Mouse (Mus musculus): ENCODE measurements around the gene Macrod2.

The Macrod2 gene

GRCm38 (mm10) chr2:141861679-141862268, 1466.7 kb downstream of the Macrod2 start:
- DNase-seq (ENCODE audit: low spot score) = no peak

- no peak for DNase-seq (ENCODE audit: low spot score)
These were observed 1467.6 kb downstream of the Macrod2 start for GRCm38 (mm10) chr2:141862531-141863265.

GRCm38 (mm10) chr2:141863628-141864165, 1468.6 kb downstream of the Macrod2 start:
- DNase-seq (ENCODE audit: low spot score) = no peak

- no peak for DNase-seq (ENCODE audit: low spot score)
These were observed 1475.8 kb downstream of the Macrod2 start for GRCm38 (mm10) chr2:141870930-141871329.

- DNase-seq (ENCODE audit: low spot score) = peak; percentile 3
These were observed 1481.2 kb downstream of the Macrod2 start for GRCm38 (mm10) chr2:141876155-141876851.

- no peak for DNase-seq (ENCODE audit: low spot score)
These were observed 1481.8 kb downstream of the Macrod2 start for GRCm38 (mm10) chr2:141876958-141877357.

GRCm38 (mm10) chr2:141878473-141878872, 1483.4 kb downstream of the Macrod2 start:
- DNase-seq (ENCODE audit: low spot score) = no peak

- no peak for DNase-seq (ENCODE audit: low spot score)
These were observed 1484.6 kb downstream of the Macrod2 start for GRCm38 (mm10) chr2:141879711-141880110.

- DNase-seq (ENCODE audit: low spot score) = no peak
These were observed 1491.8 kb downstream of the Macrod2 start for GRCm38 (mm10) chr2:141886694-141887474.

GRCm38 (mm10) chr2:141889497-141889896, 1494.4 kb downstream of the Macrod2 start:
- no peak for DNase-seq (ENCODE audit: low spot score)

GRCm38 (mm10) chr2:141897951-141898350, 1502.8 kb downstream of the Macrod2 start:
- no peak for DNase-seq (ENCODE audit: low spot score)

GRCm38 (mm10) chr2:141911831-141912447, 1516.8 kb downstream of the Macrod2 start:
- no peak for DNase-seq (ENCODE audit: low spot score)

- DNase-seq (ENCODE audit: low spot score) = no peak
These were observed 1518.4 kb downstream of the Macrod2 start for GRCm38 (mm10) chr2:141913486-141913885.

GRCm38 (mm10) chr2:141913894-141914293, 1518.8 kb downstream of the Macrod2 start:
- DNase-seq (ENCODE audit: low spot score) = no peak

GRCm38 (mm10) chr2:141920377-141920992, 1525.4 kb downstream of the Macrod2 start:
- no peak for DNase-seq (ENCODE audit: low spot score)

GRCm38 (mm10) chr2:141935130-141935529, 1540.0 kb downstream of the Macrod2 start:
- no peak for DNase-seq (ENCODE audit: low spot score)

- no peak for DNase-seq (ENCODE audit: low spot score)
These were observed 1559.7 kb downstream of the Macrod2 start for GRCm38 (mm10) chr2:141954795-141955194.

- no peak for DNase-seq (ENCODE audit: low spot score)
These were observed 1560.1 kb downstream of the Macrod2 start for GRCm38 (mm10) chr2:141955197-141955596.

- no peak for DNase-seq (ENCODE audit: low spot score)
These were observed 1567.8 kb downstream of the Macrod2 start for GRCm38 (mm10) chr2:141962868-141963267.

- DNase-seq (ENCODE audit: low spot score) = no peak
These were observed 1588.7 kb downstream of the Macrod2 start for GRCm38 (mm10) chr2:141983664-141984395.

All from testis, postnatal 14 days (tissue).